Mouse (Mus musculus) kidney, postnatal 4 days (tissue): ENCODE measurements around the gene Lss.
A peak's percentile ranks its signal among the peaks of the same experiment; 100 is the strongest.

Source experiments
- DNase-seq, 2 experiments: peaks; one replicate each; pipeline ENCODE4 v3.0.0; 2021; ENCODE audit warnings: mixed read lengths in 2 of 2

Gene Lss

GRCm38 (mm10) chr10:76569996-76570685 is 38.8 kb downstream of the Lss start:
- no peak for DNase-seq

- DNase-seq: no peak
These were observed 39.7 kb downstream of the Lss start for GRCm38 (mm10) chr10:76571070-76571469.

DNA sequence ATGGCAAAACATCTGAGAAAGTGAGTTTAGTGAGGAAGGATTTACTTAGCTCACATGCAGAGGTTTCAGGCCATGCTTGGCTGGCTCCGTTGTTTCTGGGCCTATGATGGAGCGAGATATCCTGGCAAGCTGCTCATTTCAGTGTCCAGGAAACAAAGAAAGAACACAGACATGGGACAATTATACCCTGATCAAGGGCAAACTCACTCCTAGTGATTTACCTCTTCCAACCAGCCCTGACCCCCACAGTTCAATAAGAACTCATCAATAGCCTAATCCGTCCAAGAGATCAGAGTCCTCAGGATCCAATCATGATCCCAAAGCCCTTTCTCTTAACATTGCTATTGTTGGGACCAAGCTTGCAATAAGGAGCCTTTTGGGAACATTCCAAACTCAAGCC is 40.8 kb downstream of the Lss start:
- no peak for DNase-seq

DNA sequence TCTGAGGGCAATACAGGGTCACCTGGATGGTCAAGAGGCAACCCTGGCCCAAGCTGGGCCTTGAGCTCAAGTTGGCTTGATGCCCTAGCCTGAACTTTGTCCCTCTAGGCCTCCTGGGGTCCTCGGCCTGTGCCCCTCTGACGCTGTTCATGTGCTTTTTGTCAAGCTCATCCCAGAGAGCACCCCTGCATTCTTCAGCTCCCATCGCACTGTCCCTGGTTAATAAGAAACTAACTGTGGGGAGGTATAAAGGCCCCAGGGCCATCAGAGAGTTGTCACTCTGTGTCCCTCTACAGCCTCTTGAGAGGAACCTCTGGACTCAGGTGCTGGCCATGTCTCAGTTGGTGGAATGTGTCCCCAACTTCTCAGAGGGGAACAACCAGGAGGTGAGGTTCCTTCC is 44.0 kb downstream of the Lss start, which contains the start of gene Ftcd:
Gene Ftcd, plus strand, starts transcription at position 275 of the 400 bp plus-strand sequence.
- DNase-seq: peak in 1 of 2 experiments; percentile 17

- no peak for DNase-seq
These were observed 45.5 kb downstream of the Lss start for GRCm38 (mm10) chr10:76576920-76577319.

GRCm38 (mm10) chr10:76584138-76584537 is 52.8 kb downstream of the Lss start:
- DNase-seq: no peak

DNA sequence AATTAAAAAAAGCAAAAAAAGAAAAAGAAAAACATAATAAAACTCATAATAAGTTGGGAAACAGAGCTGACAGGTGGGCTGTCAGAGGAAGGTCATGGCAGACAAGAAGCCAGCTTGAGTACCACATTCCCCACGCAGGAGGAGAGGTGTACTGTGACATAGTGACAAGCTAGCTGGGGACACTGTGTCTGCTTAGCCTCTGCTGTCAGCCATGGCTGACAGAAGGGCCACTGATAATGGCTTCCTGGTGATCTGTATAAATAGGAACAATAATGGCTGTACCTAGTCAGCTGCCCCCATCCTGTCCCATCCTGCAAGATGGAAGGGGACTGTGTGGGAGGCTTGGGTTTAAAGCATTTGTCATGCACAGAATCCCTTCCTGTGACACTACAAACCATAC is 54.8 kb downstream of the Lss start:
- DNase-seq: no peak

GRCm38 (mm10) chr10:76590197-76590596 is 58.8 kb downstream of the Lss start:
- DNase-seq: no peak

GRCm38 (mm10) chr10:76596338-76596737 is 65.0 kb downstream of the Lss start:
- DNase-seq: no peak

DNA sequence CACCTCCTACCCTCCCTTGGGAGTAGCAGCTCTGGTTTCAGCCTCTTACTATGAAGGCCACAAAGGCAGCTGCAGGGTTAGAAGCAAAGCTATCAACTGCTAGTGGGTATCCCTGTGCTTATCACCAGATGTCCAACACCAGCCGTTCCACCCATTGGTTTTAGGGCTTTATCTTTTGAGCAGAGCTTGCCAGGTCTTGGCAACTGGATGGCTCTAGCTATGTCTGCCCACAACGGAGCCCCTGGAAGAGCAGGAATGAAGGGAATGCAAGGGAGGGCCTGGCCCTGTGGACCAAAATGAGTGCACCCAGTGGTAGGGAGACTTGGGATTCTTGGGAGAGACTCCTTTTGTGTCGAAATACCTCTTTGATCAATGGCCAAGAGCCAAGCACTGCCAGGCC is 71.3 kb downstream of the Lss start:
- DNase-seq: no peak
